Mouse (Mus musculus): Measurements from ENCODE around the gene Cdh26. TPM values are rescaled to one million over a fixed set of nuclear protein-coding genes. Genes with fewer than 3 reads are reported as not detected.
A peak's percentile ranks its signal among the peaks of the same experiment; 100 is the strongest.

The Cdh26 gene
- polyA plus RNA-seq, 1 experiment = 0.08 TPM

DNA sequence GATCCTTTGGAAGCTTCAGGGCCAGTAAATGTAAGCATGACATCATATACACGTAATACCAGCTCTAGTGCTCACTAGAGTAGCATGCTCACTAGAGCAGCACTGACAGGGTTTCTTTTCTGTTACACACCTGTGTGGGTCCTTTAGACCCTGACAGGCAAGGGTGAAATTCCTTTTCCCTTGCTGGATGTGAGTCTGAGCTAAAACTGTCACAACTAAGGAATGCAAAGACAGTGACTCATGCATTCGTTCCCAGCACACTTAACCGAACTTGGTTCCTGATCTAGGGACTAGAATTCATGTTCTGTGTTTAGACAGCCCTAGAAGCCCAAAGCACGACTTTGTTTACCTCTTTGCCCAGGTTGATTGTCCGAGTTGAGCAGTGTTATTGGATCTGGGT, 7.1 kb upstream of the Cdh26 start:
- Histone ChIP-seq H3K27ac (ENCODE audit: insufficient read depth, low read depth, low read length) (no peak overlapping the region), H3K4me3 (ENCODE audit: insufficient read depth, low read depth, low read length) (no peak overlapping the region), H3K4me1 (ENCODE audit: control insufficient read depth, insufficient read depth, low read length) (no peaks in the 10 kb centered on the region), H3K27me3 (replicated peaks; ENCODE audit: control insufficient read depth, insufficient read depth, low read length) (no peaks in the 10 kb centered on the region), H3K36me3 (ENCODE audit: control insufficient read depth, insufficient read depth, low read length) (no peaks in the 10 kb centered on the region)
- DNase-seq = no peak
- WGBS = 72% methylated on average over 5 of the region's 5 CpGs
- TF ChIP-seq POLR2A (IDR thresholded peaks at IDR 0.05; ENCODE audit: low read depth, low read length) (no peak), CTCF (conservative IDR thresholded peaks at IDR 0.05; ENCODE audit: insufficient read depth, insufficient read length, low read depth, low read length) (no peak)

DNA sequence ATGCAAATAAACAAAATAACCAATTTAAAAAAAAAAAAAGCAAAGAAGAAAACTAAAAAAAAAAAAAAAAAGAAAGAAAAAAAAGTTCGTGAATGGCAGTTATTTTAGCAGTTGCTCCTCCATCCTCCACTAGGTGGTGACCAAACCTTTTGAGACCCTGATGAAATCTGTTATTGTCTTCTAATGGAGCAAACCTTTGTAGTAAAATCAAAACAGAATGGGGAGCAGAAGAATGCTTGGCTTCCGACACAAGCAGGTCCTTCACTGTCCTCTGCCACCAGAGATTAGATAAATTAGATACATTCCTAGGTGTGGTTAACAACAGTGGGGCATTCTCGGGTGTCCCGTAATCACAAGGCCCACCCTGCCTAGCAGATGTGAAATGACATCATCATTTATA, 4.1 kb upstream of the Cdh26 start:
- no peak overlapping the region for H3K4me3 ChIP-seq (ENCODE audit: insufficient read depth, low read depth, low read length)
- no peaks in the 10 kb centered on the region for H3K4me1 ChIP-seq (ENCODE audit: control insufficient read depth, insufficient read depth, low read length)
- H3K27ac ChIP-seq (ENCODE audit: insufficient read depth, low read depth, low read length) = no peak overlapping the region
- peak; percentile 21 for DNase-seq
- TF ChIP-seq CTCF (conservative IDR thresholded peaks at IDR 0.05; ENCODE audit: insufficient read depth, insufficient read length, low read depth, low read length) (0 out of 2 replicates have a peak, but pooled peaks have one; percentile 8), POLR2A (IDR thresholded peaks at IDR 0.05; ENCODE audit: low read depth, low read length) (no peak)
- WGBS = 43% methylated on average over 4 of the region's 4 CpGs
- H3K36me3 ChIP-seq (ENCODE audit: control insufficient read depth, insufficient read depth, low read length) = no peaks in the 10 kb centered on the region
- no peaks in the 10 kb centered on the region for H3K27me3 ChIP-seq (replicated peaks; ENCODE audit: control insufficient read depth, insufficient read depth, low read length)

DNA sequence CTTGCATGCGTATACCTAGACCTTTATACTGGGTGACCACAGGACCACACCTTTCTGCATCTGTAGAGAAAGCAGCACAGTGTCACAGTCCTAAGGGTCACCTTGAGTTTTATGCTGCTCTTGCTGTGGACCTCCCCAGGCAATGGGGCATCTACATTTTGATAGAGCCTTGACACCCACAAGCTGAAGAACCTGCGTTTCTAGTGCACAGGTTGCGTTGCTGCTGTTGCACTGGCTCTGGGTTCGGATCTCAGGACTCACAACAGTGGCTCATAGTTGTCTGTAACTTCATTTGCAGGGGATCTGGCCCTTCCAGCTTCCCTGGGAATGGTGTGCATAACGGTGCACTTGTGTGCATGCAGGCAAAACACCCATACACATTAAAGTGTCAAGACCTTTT, 3.1 kb upstream of the Cdh26 start:
- 88% methylated on average over 5 of the region's 5 CpGs for WGBS

DNA sequence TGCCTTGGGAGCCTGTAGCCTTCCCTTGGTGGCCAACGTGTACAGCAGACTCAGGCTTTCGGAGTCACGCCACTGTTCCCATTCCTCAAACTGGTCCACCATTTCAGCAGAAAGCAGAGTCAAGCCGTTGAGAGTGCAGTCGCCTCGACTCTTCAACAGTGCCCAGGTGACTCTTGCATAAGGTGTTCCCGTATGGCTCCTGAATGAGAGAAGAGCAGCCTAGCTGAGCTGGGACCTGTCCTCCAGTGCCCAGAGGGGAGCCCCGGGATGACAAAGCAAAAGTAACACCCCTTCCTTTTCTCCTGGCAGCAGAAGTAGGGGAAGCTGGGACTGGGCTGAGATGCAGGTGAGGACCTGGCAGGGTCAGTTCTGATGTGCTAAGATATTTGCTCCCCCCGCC, 2.1 kb upstream of the Cdh26 start:
- Histone ChIP-seq H3K27me3 (replicated peaks; ENCODE audit: control insufficient read depth, insufficient read depth, low read length) (no peaks in the 10 kb centered on the region), H3K36me3 (ENCODE audit: control insufficient read depth, insufficient read depth, low read length) (no peaks in the 10 kb centered on the region), H3K4me3 (ENCODE audit: insufficient read depth, low read depth, low read length) (no peak overlapping the region), H3K4me1 (ENCODE audit: control insufficient read depth, insufficient read depth, low read length) (no peaks in the 10 kb centered on the region), H3K27ac (ENCODE audit: insufficient read depth, low read depth, low read length) (no peak overlapping the region)
- DNase-seq = no peak
- WGBS = 82% methylated on average over 9 of the region's 9 CpGs
- TF ChIP-seq CTCF (conservative IDR thresholded peaks at IDR 0.05; ENCODE audit: insufficient read depth, insufficient read length, low read depth, low read length) = no peak
- no peak for TF ChIP-seq POLR2A (IDR thresholded peaks at IDR 0.05; ENCODE audit: low read depth, low read length)

More for the DNA sequence above, 3.1 kb upstream of the Cdh26 start:
- H3K27me3 ChIP-seq (replicated peaks; ENCODE audit: control insufficient read depth, insufficient read depth, low read length) = no peaks in the 10 kb centered on the region
- TF ChIP-seq CTCF (conservative IDR thresholded peaks at IDR 0.05; ENCODE audit: insufficient read depth, insufficient read length, low read depth, low read length) (no peak), POLR2A (IDR thresholded peaks at IDR 0.05; ENCODE audit: low read depth, low read length) (no peak)
- no peaks in the 10 kb centered on the region for H3K36me3 ChIP-seq (ENCODE audit: control insufficient read depth, insufficient read depth, low read length)
- H3K4me1 ChIP-seq (ENCODE audit: control insufficient read depth, insufficient read depth, low read length) = no peaks in the 10 kb centered on the region
- H3K4me3 ChIP-seq (ENCODE audit: insufficient read depth, low read depth, low read length) = no peak overlapping the region
- H3K27ac ChIP-seq (ENCODE audit: insufficient read depth, low read depth, low read length) = no peak overlapping the region
- no peak for DNase-seq

DNA sequence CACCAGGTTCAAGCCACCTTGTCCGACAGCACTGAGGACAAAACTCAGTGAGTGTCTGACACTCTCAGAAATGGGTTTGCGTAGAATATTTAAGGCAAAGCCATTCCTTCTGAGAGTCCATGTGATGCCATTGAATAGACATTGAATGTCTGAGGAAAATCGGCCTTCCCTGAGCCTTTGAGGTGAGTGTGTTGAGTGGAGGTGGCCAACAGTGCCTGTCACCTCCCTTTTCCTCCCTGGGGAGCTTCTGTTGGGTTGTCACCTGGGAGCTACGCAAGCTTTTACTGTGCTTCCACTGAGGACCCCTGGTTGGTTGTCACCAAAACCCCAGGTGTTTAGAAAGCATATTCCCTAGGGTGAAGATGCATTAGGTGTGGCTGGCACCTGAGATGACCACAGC, 1.7 kb upstream of the Cdh26 start:
- DNase-seq = no peak
- TF ChIP-seq POLR2A (IDR thresholded peaks at IDR 0.05; ENCODE audit: low read depth, low read length) = no peak
- no peak for TF ChIP-seq CTCF (conservative IDR thresholded peaks at IDR 0.05; ENCODE audit: insufficient read depth, insufficient read length, low read depth, low read length)
- Histone ChIP-seq H3K27me3 (replicated peaks; ENCODE audit: control insufficient read depth, insufficient read depth, low read length) (no peaks in the 10 kb centered on the region), H3K27ac (ENCODE audit: insufficient read depth, low read depth, low read length) (no peak overlapping the region), H3K4me1 (ENCODE audit: control insufficient read depth, insufficient read depth, low read length) (no peaks in the 10 kb centered on the region), H3K36me3 (ENCODE audit: control insufficient read depth, insufficient read depth, low read length) (no peaks in the 10 kb centered on the region), H3K4me3 (ENCODE audit: insufficient read depth, low read depth, low read length) (no peak overlapping the region)
- 87% methylated on average over 4 of the region's 4 CpGs for WGBS

DNA sequence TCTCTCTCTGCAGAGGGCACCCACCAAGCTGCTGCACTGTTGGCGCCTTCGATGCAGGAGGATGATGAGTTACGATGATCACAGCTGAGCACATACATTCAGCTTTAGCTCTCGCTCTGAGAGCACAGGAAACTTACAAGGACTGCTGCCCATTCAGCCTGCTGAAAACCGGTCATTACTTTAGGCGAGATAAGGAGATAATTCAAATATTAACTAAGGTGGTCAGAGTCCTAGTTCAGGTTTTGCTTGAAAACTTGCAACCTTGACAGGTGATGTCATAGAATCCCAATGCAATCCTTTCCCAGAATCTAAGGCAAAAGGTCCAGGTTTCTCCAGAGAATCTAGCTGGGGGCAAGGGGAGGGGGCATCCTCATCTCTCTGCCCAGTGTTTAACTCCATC, 905 bp upstream of the Cdh26 start:
- no peaks in the 10 kb centered on the region for H3K36me3 ChIP-seq (ENCODE audit: control insufficient read depth, insufficient read depth, low read length)
- TF ChIP-seq POLR2A (IDR thresholded peaks at IDR 0.05; ENCODE audit: low read depth, low read length) = no peak
- TF ChIP-seq CTCF (conservative IDR thresholded peaks at IDR 0.05; ENCODE audit: insufficient read depth, insufficient read length, low read depth, low read length) = no peak
- 48% methylated on average over 6 of the region's 6 CpGs for WGBS
- no peak overlapping the region for H3K27ac ChIP-seq (ENCODE audit: insufficient read depth, low read depth, low read length)
- no peaks in the 10 kb centered on the region for H3K27me3 ChIP-seq (replicated peaks; ENCODE audit: control insufficient read depth, insufficient read depth, low read length)
- H3K4me1 ChIP-seq (ENCODE audit: control insufficient read depth, insufficient read depth, low read length) = no peaks in the 10 kb centered on the region
- H3K4me3 ChIP-seq (ENCODE audit: insufficient read depth, low read depth, low read length) = no peak overlapping the region
- peak; percentile 9 for DNase-seq

DNA sequence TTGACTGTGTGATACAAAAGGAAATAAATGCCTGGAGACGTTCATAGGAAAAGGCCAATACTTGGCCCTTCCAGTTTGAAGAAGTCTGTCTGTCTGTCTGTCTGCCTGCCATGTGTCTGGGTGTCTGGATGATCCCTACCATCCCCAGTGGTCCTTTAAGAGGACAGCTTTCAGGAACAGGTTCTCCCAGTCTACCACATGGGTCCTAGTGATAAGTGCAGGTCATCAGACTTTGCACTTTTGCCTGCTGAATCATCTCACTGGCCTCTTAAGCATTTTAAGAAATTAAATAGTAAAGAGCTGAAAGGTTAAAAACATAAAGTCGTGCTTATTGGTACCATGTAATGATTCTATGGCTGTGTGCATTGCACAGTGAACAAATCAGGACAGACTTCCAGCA, 3.2 kb downstream of the Cdh26 start:
- Histone ChIP-seq H3K27ac (ENCODE audit: insufficient read depth, low read depth, low read length) (no peak overlapping the region), H3K4me1 (ENCODE audit: control insufficient read depth, insufficient read depth, low read length) (no peaks in the 10 kb centered on the region), H3K27me3 (replicated peaks; ENCODE audit: control insufficient read depth, insufficient read depth, low read length) (no peaks in the 10 kb centered on the region), H3K36me3 (ENCODE audit: control insufficient read depth, insufficient read depth, low read length) (no peaks in the 10 kb centered on the region), H3K4me3 (ENCODE audit: insufficient read depth, low read depth, low read length) (no peak overlapping the region)
- no peak for TF ChIP-seq CTCF (conservative IDR thresholded peaks at IDR 0.05; ENCODE audit: insufficient read depth, insufficient read length, low read depth, low read length)
- TF ChIP-seq POLR2A (IDR thresholded peaks at IDR 0.05; ENCODE audit: low read depth, low read length) = no peak
- 67% methylated on average over 2 of the region's 2 CpGs for WGBS
- DNase-seq = no peak

DNA sequence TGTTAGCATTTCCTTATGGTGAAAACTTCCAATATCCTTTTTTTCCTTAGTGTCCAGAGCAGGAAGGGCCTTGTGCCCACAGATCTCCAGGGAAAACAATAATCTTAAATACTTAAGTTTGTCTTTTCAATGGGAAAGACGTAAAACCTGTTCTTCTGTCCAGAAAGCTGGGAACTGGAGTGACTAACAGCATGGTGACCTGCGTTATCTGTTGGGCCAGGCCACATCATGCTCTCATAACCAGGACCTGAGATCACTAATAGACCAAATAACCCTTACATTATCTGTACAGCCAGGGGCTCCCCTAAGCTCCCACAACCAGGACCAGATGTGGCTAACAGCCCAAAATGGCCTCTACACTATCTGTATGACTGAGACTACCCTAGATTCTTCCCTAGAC, 3.6 kb downstream of the Cdh26 start:
- no peak for DNase-seq
- no peak overlapping the region for H3K4me3 ChIP-seq (ENCODE audit: insufficient read depth, low read depth, low read length)
- no peak for TF ChIP-seq POLR2A (IDR thresholded peaks at IDR 0.05; ENCODE audit: low read depth, low read length)
- no peaks in the 10 kb centered on the region for H3K36me3 ChIP-seq (ENCODE audit: control insufficient read depth, insufficient read depth, low read length)
- no peaks in the 10 kb centered on the region for H3K27me3 ChIP-seq (replicated peaks; ENCODE audit: control insufficient read depth, insufficient read depth, low read length)
- H3K27ac ChIP-seq (ENCODE audit: insufficient read depth, low read depth, low read length) = no peak overlapping the region
- H3K4me1 ChIP-seq (ENCODE audit: control insufficient read depth, insufficient read depth, low read length) = no peaks in the 10 kb centered on the region
- 88% methylated on average over 2 of the region's 2 CpGs for WGBS

All from kidney, adult 2 months (tissue).